Mouse (Mus musculus) heart, embryonic 15.5 days (tissue): ENCODE data around the gene Cfap161. TPM values are rescaled to one million over a fixed set of nuclear protein-coding genes. Genes with fewer than 3 reads are reported as not detected.

ENCODE experiments used
- ATAC-seq: fragments of 200-750 bp; cut with Nextera tagmentation; replicated peaks from 2 replicates; pipeline ENCODE4 v1.8.0; 2017; ENCODE audit warnings: low read depth, moderate TSS enrichment; ENCODE audit not compliant: insufficient number of reproducible peaks, insufficient read depth, low FRiP score
- H3K27ac ChIP-seq: fragments of 300-500 bp; sonication (generic); 2 replicates; pipeline ENCODE4 v1.5.1; 2015; ENCODE audit warnings: mild to moderate bottlenecking, inconsistent platforms
- H3K27me3 ChIP-seq: fragments of 300-500 bp; sonication (generic); 2 replicates; pipeline ENCODE4 v1.6.1; 2015; ENCODE audit warnings: inconsistent platforms
- H3K36me3 ChIP-seq: fragments of 300-500 bp; sonication (generic); 2 replicates; pipeline ENCODE4 v1.6.1; 2015; ENCODE audit warnings: mild to moderate bottlenecking, inconsistent platforms
- H3K4me1 ChIP-seq: fragments of 300-500 bp; sonication (generic); replicated peaks from 2 replicates; pipeline ENCODE4 v1.6.1; 2015; ENCODE audit warnings: inconsistent platforms
- H3K4me2 ChIP-seq: fragments of 300-500 bp; sonication (generic); 2 replicates; pipeline ENCODE4 v1.6.1; 2015; ENCODE audit warnings: inconsistent platforms, mild to moderate bottlenecking, moderate library complexity
- H3K4me3 ChIP-seq: fragments of 300-500 bp; sonication (generic); 2 replicates; pipeline ENCODE4 v1.5.1; 2015; ENCODE audit warnings: mild to moderate bottlenecking, inconsistent platforms
- H3K9ac ChIP-seq: fragments of 300-500 bp; sonication (generic); 2 replicates; pipeline ENCODE4 v1.6.1; 2015; ENCODE audit warnings: mild to moderate bottlenecking, inconsistent platforms
- H3K9me3 ChIP-seq: fragments of 300-500 bp; sonication (generic); replicated peaks from 2 replicates; pipeline ENCODE4 v1.6.1; 2016; ENCODE audit warnings: inconsistent platforms
- WGBS: fragments of 180-500 bp; shearing (Covaris S2); methylation state at CpG from one replicate; pipeline ENCODE4 v1.1.7; 2015; ENCODE audit warnings: mixed read lengths; 5-methylcytosine and 5-hydroxymethylcytosine counted together
- polyA plus RNA-seq: library from polyadenylated mRNA; unstranded; fragments of >200 nt; fragmentation: Nextera tagmentation; extraction: Ambion mirVana; gene quantifications from 2 replicates; pipeline ENCODE4 v1.2.1, GENCODE M21; 2015

Cfap161 gene
- polyA plus RNA-seq, 1 experiment from 2014 or later, result 1.8 TPM

- WGBS, result 71% methylated on average over 2 of the region's 2 CpGs
- ATAC-seq, result no peak
- H3K9ac ChIP-seq, result no peak overlapping the region
- peaks cover 13% of the 10 kb centered on the region for H3K4me1 ChIP-seq
- no peaks in the 10 kb centered on the region for H3K9me3 ChIP-seq
- no peak overlapping the region for H3K27ac ChIP-seq
- H3K4me2 ChIP-seq, result no peak overlapping the region
- no peaks in the 10 kb centered on the region for H3K36me3 ChIP-seq
- no peaks in the 10 kb centered on the region for H3K27me3 ChIP-seq
- no peak overlapping the region for H3K4me3 ChIP-seq
These were observed 7.3 kb upstream of the Cfap161 start for GRCm38 (mm10) chr7:83802007-83802406.

- no peak overlapping the region for H3K9ac ChIP-seq
- peak overlapping the region; percentile 29; the same call in 1 of the 2 replicates for H3K27ac ChIP-seq
- H3K4me1 ChIP-seq, result peaks cover 13% of the 10 kb centered on the region
- H3K9me3 ChIP-seq, result no peaks in the 10 kb centered on the region
- no peak overlapping the region for H3K4me2 ChIP-seq
- no peak overlapping the region for H3K4me3 ChIP-seq
- WGBS, result 81% methylated on average over 6 of the region's 6 CpGs
- no peaks in the 10 kb centered on the region for H3K27me3 ChIP-seq
- no peak for ATAC-seq
- no peaks in the 10 kb centered on the region for H3K36me3 ChIP-seq
These were observed 6.8 kb upstream of the Cfap161 start for GRCm38 (mm10) chr7:83801483-83801875.

DNA sequence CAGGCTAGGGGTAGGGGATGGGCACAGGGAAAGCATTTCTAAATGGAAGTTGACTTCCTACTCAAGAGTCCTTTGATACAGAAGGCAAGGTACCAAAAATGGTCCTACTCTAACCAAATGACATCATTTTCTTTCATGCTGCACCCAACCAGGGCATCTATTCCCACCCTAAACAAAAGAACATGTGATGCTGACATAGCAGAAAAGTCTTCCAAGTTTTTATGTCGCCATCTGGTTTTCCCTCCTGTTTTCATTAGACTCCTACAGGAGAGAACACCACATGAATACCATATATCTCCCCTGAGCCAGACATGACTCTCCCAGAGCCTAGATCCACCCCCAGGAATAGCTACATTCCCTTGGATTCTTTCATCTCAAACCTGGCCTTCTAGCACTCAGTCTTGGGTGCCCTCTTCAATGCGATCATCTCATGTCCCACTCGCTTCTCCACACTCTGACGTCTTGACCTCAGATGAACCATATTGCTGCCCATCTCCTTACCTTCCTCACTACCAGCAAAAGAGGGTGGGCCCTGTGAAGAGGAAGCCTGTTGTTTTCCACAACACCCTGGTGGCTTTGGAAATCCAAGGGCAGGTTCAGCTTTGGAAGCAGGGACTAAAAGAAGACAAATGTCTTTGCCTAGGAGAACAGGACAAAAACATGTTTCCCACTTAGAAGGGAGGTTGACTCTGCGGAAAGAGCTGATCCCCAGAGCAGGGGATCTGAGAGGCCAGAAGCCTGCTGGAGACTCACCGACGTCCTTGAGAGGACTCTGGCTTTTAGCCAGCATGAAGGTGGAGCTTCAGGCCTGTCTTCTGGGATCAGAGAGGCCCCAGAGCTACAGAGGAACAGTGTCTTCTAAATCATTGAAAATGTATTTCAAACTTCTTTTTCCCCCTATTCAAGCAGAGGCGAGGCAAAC is 6.1 kb upstream of the Cfap161 start:
- H3K9ac ChIP-seq, result no peak overlapping the region
- ATAC-seq, result no peak
- H3K4me2 ChIP-seq, result no peak overlapping the region
- H3K27me3 ChIP-seq, result no peaks in the 10 kb centered on the region
- H3K36me3 ChIP-seq, result no peaks in the 10 kb centered on the region
- WGBS, result 57% methylated on average over 8 of the region's 8 CpGs
- H3K27ac ChIP-seq, result peak overlapping the region; percentile 29; the same call in 1 of the 2 replicates
- no peak overlapping the region for H3K4me3 ChIP-seq
- no peaks in the 10 kb centered on the region for H3K9me3 ChIP-seq
- H3K4me1 ChIP-seq, result peaks cover 13% of the 10 kb centered on the region

DNA sequence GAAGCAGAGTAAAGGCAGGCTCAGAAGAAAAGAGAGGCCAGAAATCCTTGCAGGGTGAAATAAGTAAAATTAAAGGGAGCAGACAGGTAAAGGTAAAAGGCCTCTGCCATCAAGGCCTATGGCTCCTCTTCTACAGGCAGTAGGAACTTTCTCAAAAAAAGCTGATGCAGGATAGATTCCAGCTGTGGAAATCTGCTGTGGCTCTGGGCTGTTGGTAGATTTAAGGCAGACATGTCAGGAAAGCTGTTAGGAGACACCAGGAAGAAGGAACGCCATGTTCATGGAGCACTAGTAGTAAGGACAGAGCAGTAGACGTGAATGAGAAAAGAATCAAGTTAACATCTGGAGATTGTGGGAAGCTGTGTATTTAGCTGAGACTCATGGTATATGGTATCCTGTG is 5.4 kb upstream of the Cfap161 start:
- no peak overlapping the region for H3K4me3 ChIP-seq
- WGBS, result 88% methylated on average over 2 of the region's 2 CpGs
- no peaks in the 10 kb centered on the region for H3K36me3 ChIP-seq
- H3K27me3 ChIP-seq, result no peaks in the 10 kb centered on the region
- H3K4me2 ChIP-seq, result no peak overlapping the region
- no peak overlapping the region for H3K9ac ChIP-seq
- no peak overlapping the region for H3K27ac ChIP-seq
- no peak for ATAC-seq
- H3K4me1 ChIP-seq, result peaks cover 13% of the 10 kb centered on the region
- no peaks in the 10 kb centered on the region for H3K9me3 ChIP-seq

DNA sequence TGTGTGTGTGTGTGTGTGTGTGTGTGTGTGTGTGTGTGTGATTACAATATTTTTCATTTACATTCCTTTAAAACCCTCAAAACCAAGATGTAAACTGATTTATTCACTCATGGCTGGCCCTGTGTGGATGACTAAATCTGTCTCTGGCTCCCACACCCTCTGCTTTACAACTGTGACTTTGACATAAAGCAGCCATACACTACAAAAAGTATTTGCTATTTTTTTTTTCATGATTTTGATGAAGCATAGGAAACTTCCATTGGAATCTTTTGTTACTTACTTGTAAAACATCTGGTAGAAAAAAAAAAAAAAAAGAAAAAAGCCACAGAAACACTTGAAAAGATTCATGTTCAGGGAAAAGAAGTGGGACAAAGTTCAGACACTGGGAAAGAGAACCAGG is 3.3 kb upstream of the Cfap161 start:
- Histone ChIP-seq H3K4me2 (no peak overlapping the region), H3K9ac (no peak overlapping the region), H3K27ac (no peak overlapping the region), H3K4me1 (peaks cover 23% of the 10 kb centered on the region), H3K27me3 (no peaks in the 10 kb centered on the region), H3K36me3 (no peaks in the 10 kb centered on the region), H3K9me3 (no peaks in the 10 kb centered on the region), H3K4me3 (no peak overlapping the region)
- no peak for ATAC-seq

DNA sequence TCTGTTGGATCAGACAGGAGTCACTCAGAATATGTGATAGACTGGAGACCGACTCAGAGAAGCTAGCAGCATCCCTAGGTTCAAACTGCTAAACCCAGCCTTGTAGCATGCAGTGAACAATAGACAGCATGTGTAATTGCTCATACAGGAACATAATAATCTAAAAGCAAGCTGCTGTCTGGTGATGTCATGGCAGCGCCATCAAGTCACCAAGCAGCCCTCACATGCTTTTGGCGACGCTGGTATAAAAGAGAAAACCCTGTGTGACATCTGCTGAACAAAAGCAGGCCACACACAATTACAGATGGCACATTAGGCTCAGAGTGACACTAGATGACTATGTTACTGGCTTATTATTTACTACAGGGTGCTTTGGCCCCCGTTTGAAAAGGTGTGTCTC is 1.5 kb upstream of the Cfap161 start:
- Histone ChIP-seq H3K4me1 (peaks cover 13% of the 10 kb centered on the region), H3K27me3 (no peaks in the 10 kb centered on the region), H3K9me3 (no peaks in the 10 kb centered on the region), H3K36me3 (no peaks in the 10 kb centered on the region), H3K9ac (no peak overlapping the region), H3K4me3 (no peak overlapping the region), H3K27ac (no peak overlapping the region), H3K4me2 (no peak overlapping the region)
- no peak for ATAC-seq
- 73% methylated on average over 5 of the region's 5 CpGs for WGBS

DNA sequence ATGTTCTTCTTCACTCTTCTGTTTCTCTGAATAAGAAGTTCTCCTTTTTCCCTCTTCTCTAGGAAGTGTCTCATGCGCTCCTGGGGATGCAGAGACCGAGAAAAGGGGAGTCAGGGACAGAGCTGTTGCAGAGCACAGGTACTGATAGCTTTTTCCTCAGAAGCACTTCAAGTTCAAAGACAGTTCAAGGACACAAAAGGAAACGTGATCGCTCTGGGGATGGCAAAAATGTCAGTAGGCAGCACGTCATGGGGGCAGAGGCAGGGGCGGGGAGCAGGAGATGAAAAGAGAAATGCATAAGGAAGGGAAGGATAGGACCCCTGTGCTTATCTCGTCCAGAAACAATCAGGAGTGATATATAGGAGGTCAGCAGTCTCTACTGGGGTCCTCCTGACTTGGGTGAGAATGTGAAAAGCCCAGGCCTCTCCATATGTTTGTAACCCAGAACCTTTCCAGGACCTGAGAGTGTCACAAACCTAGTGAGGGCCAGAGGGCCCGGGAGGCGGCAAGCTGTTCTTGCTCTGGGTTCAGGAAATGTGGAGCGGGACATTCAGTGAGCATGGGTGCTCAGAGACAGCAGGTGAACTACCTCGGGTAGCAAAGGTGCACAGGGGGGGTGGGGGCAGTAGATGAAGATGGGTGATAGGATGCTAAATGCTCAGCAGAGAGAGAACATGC is 535 bp downstream of the Cfap161 start:
- no peak for ATAC-seq
- WGBS, result 27% methylated on average over 11 of the region's 11 CpGs
- H3K4me1 ChIP-seq, result peaks cover 10% of the 10 kb centered on the region
- H3K4me2 ChIP-seq, result peak overlapping the region; percentile 28; the same call in 1 of the 2 replicates
- no peak overlapping the region for H3K27ac ChIP-seq
- H3K27me3 ChIP-seq, result no peaks in the 10 kb centered on the region
- no peaks in the 10 kb centered on the region for H3K9me3 ChIP-seq
- H3K4me3 ChIP-seq, result no peak overlapping the region
- no peak overlapping the region for H3K9ac ChIP-seq
- no peaks in the 10 kb centered on the region for H3K36me3 ChIP-seq

GRCm38 (mm10) chr7:83780881-83781280 is 13.8 kb downstream of the Cfap161 start:
- H3K4me1 ChIP-seq, result no peaks in the 10 kb centered on the region; the same call in 1 of the 2 replicates
- no peak overlapping the region for H3K9ac ChIP-seq
- no peak overlapping the region for H3K27ac ChIP-seq
- no peak overlapping the region for H3K4me2 ChIP-seq
- 87% methylated on average over 4 of the region's 4 CpGs for WGBS
- no peaks in the 10 kb centered on the region for H3K27me3 ChIP-seq
- no peaks in the 10 kb centered on the region for H3K36me3 ChIP-seq
- no peak for ATAC-seq
- no peaks in the 10 kb centered on the region for H3K9me3 ChIP-seq
- H3K4me3 ChIP-seq, result no peak overlapping the region

DNA sequence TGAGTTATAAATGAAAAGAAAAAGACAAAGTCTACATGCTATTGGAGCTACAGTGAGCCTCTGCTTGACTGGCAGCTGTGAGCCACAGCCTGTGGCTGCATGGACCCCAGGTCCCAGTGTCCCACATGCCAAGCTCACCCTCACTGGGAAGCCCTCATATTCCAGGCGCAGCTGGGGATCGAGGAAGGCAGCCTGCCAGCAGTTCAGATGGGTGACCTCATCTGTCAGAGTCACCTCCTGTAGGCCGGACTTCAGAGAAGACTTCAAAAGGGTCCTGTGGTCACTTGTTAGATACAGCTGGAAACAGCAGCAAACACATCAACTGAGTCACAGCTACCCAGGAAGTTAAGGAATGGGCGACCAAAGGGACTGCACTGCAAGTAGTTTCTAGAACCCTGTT is 14.7 kb downstream of the Cfap161 start:
- Histone ChIP-seq H3K9ac (no peak overlapping the region), H3K36me3 (no peaks in the 10 kb centered on the region), H3K27ac (no peak overlapping the region), H3K27me3 (no peaks in the 10 kb centered on the region), H3K4me3 (no peak overlapping the region), H3K9me3 (no peaks in the 10 kb centered on the region), H3K4me2 (no peak overlapping the region), H3K4me1 (no peaks in the 10 kb centered on the region; the same call in 1 of the 2 replicates)
- 48% methylated on average over 4 of the region's 4 CpGs for WGBS
- no peak for ATAC-seq

DNA sequence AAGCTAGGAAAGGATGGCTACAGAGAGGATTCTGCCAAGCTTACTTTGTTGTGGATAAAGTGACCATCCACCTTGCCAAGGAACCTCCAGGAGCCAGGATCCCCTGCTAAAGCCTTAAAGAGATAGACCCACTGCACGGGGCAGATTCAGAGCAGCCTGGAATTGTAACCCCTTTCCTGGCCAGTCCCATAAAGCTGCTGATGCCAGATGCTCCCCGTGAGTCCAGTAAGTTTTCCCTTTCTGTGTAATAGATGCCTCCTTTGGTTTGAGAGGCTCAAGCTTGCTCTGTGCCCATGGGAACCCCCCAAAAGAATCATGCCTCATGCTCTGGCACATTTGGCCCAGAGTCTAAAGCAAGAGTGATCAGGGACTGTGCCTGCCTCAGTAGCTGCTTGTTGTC is 15.7 kb downstream of the Cfap161 start:
- no peaks in the 10 kb centered on the region for H3K27me3 ChIP-seq
- H3K4me3 ChIP-seq, result no peak overlapping the region
- H3K27ac ChIP-seq, result no peak overlapping the region
- H3K4me2 ChIP-seq, result no peak overlapping the region
- no peaks in the 10 kb centered on the region; the same call in 1 of the 2 replicates for H3K4me1 ChIP-seq
- 63% methylated on average over 2 of the region's 2 CpGs for WGBS
- no peaks in the 10 kb centered on the region for H3K36me3 ChIP-seq
- H3K9me3 ChIP-seq, result no peaks in the 10 kb centered on the region
- no peak overlapping the region for H3K9ac ChIP-seq
- ATAC-seq, result no peak

DNA sequence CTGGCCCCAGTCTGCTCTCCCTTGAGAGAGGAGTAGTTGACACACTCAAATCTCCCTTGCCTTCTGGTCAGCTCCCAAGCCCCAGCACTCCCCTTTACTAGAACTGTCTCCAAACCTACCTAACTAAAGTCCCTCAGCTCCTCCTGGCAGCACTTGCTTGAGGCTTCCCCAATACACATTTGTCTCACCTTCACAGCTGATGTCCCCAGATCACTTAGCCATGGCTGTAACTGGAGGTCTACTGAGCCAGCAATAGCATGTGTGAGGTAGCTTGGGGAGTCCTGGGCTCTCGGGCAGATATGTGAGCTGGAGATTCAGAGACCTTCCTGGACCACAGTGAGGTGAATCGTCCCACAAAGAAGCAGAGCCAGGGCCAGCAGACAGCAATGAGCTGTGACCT is 16.2 kb downstream of the Cfap161 start:
- Histone ChIP-seq H3K4me2 (no peak overlapping the region), H3K27ac (no peak overlapping the region), H3K4me3 (no peak overlapping the region), H3K4me1 (no peaks in the 10 kb centered on the region; the same call in 1 of the 2 replicates), H3K36me3 (no peaks in the 10 kb centered on the region), H3K9ac (no peak overlapping the region), H3K27me3 (no peaks in the 10 kb centered on the region), H3K9me3 (no peaks in the 10 kb centered on the region)
- ATAC-seq, result no peak
- whole genome bisulfite sequencing, result 65% methylated on average over 2 of the region's 2 CpGs
